Mouse (Mus musculus) thymus, postnatal 10 days (tissue): Measurements from ENCODE around the gene Tgm1.

Source experiments
- DNase-seq, 2 experiments: peaks; one replicate each; pipeline ENCODE4 v3.0.0; 2021; ENCODE audit warnings: low spot score in 2 of 2

Tgm1 gene

GRCm38 (mm10) chr14:55677615-55678014 is 36.1 kb downstream of the Tgm1 start:
- DNase-seq = no peak

- DNase-seq = no peak
These were observed 41.0 kb downstream of the Tgm1 start for GRCm38 (mm10) chr14:55672741-55673060.

- DNase-seq = peak; percentile 77 to 83
These were observed 41.6 kb downstream of the Tgm1 start, which contains the start of the genes Gmpr2 and Nedd8 for GRCm38 (mm10) chr14:55671833-55672740. Gmpr2 (plus strand) TSS chr14:55671941. Nedd8 (minus strand) TSS chr14:55672124.

GRCm38 (mm10) chr14:55671486-55671832 is 42.3 kb downstream of the Tgm1 start:
- no peak for DNase-seq

GRCm38 (mm10) chr14:55660636-55661035 is 53.1 kb downstream of the Tgm1 start:
- no peak for DNase-seq

- peak; percentile 62 to 69 for DNase-seq
These were observed 53.7 kb downstream of the Tgm1 start, which contains the start of gene Mdp1 for GRCm38 (mm10) chr14:55659960-55660573. Mdp1 (minus strand) TSS chr14:55660508.

GRCm38 (mm10) chr14:55658011-55658410 is 55.7 kb downstream of the Tgm1 start:
- DNase-seq = no peak

GRCm38 (mm10) chr14:55656935-55657334 is 56.8 kb downstream of the Tgm1 start:
- DNase-seq = no peak

- peak; percentile 52 to 53 for DNase-seq
These were observed 62.2 kb downstream of the Tgm1 start for GRCm38 (mm10) chr14:55651528-55651927.
